Mouse (Mus musculus): ENCODE measurements around the gene Clcn3. TPM values are rescaled to one million over a fixed set of nuclear protein-coding genes. Genes with fewer than 3 reads are reported as not detected.

Gene Clcn3
- polyA plus RNA-seq, 1 experiment from 2014 or later, result 29.1 TPM

- DNase-seq (ENCODE audit: low spot score) (peak; percentile 93), ATAC-seq (replicated peaks; ENCODE audit: low FRiP score, low read depth) (peak; percentile 94)
- Histone ChIP-seq H3K27me3 (ENCODE audit: insufficient read depth, low read length) (no peaks in the 10 kb centered on the region), H3K4me1 (replicated peaks; ENCODE audit: insufficient read depth, low read length) (peaks cover 3% of the 10 kb centered on the region; the same call in 1 of the 2 replicates), H3K9ac (ENCODE audit: low read depth, low read length) (no peak overlapping the region; the same call in 1 of the 2 replicates), H3K36me3 (ENCODE audit: insufficient read depth, low read length) (no peaks in the 10 kb centered on the region), H3K27ac (peak overlapping the region; percentile 73), H3K4me2 (ENCODE audit: low read length) (peak overlapping the region; percentile 51), H3K4me3 (replicated peaks; ENCODE audit: low read depth, low read length) (peak overlapping the region; percentile 30), H3K9me3 (replicated peaks; ENCODE audit: low read length) (no peaks in the 10 kb centered on the region)
- no peak for TF ChIP-seq CTCF (IDR thresholded peaks at IDR 0.05; ENCODE audit: low read depth)
- WGBS, result 2% methylated on average over 15 of the region's 15 CpGs
Observed at GRCm38 (mm10) chr8:60954281-60955014, 28.7 kb downstream of the Clcn3 start.

GRCm38 (mm10) chr8:60952803-60953202, 30.3 kb downstream of the Clcn3 start:
- H3K27ac ChIP-seq, result no peak overlapping the region
- peaks cover 3% of the 10 kb centered on the region; the same call in 1 of the 2 replicates for H3K4me1 ChIP-seq (replicated peaks; ENCODE audit: insufficient read depth, low read length)
- no peak overlapping the region for H3K9ac ChIP-seq (ENCODE audit: low read depth, low read length)
- 65% methylated on average over 5 of the region's 5 CpGs for WGBS
- no peak overlapping the region for H3K4me2 ChIP-seq (ENCODE audit: low read length)
- H3K4me3 ChIP-seq (replicated peaks; ENCODE audit: low read depth, low read length), result no peak overlapping the region
- no peaks in the 10 kb centered on the region for H3K27me3 ChIP-seq (ENCODE audit: insufficient read depth, low read length)
- H3K9me3 ChIP-seq (replicated peaks; ENCODE audit: low read length), result no peaks in the 10 kb centered on the region
- H3K36me3 ChIP-seq (ENCODE audit: insufficient read depth, low read length), result no peaks in the 10 kb centered on the region
- ATAC-seq (replicated peaks; ENCODE audit: low FRiP score, low read depth), result no peak
- no peak for DNase-seq (ENCODE audit: low spot score)
- TF ChIP-seq CTCF (IDR thresholded peaks at IDR 0.05; ENCODE audit: low read depth), result no peak

- Histone ChIP-seq H3K4me1 (replicated peaks; ENCODE audit: insufficient read depth, low read length) (peaks cover 3% of the 10 kb centered on the region; the same call in 1 of the 2 replicates), H3K4me3 (replicated peaks; ENCODE audit: low read depth, low read length) (no peak overlapping the region), H3K27ac (no peak overlapping the region), H3K4me2 (ENCODE audit: low read length) (no peak overlapping the region), H3K27me3 (ENCODE audit: insufficient read depth, low read length) (no peaks in the 10 kb centered on the region), H3K36me3 (ENCODE audit: insufficient read depth, low read length) (no peaks in the 10 kb centered on the region), H3K9ac (ENCODE audit: low read depth, low read length) (no peak overlapping the region), H3K9me3 (replicated peaks; ENCODE audit: low read length) (no peaks in the 10 kb centered on the region)
- TF ChIP-seq CTCF (IDR thresholded peaks at IDR 0.05; ENCODE audit: low read depth), result no peak
- ATAC-seq (replicated peaks; ENCODE audit: low FRiP score, low read depth) (no peak), DNase-seq (ENCODE audit: low spot score) (no peak)
- 91% methylated on average over 1 of the region's 1 CpGs for WGBS
Observed at GRCm38 (mm10) chr8:60951757-60952156, 31.3 kb downstream of the Clcn3 start.

GRCm38 (mm10) chr8:60951271-60951670, 31.8 kb downstream of the Clcn3 start:
- Histone ChIP-seq H3K4me2 (ENCODE audit: low read length) (no peak overlapping the region), H3K9me3 (replicated peaks; ENCODE audit: low read length) (no peaks in the 10 kb centered on the region), H3K4me1 (replicated peaks; ENCODE audit: insufficient read depth, low read length) (peaks cover 3% of the 10 kb centered on the region; the same call in 1 of the 2 replicates), H3K9ac (ENCODE audit: low read depth, low read length) (no peak overlapping the region), H3K27me3 (ENCODE audit: insufficient read depth, low read length) (no peaks in the 10 kb centered on the region), H3K4me3 (replicated peaks; ENCODE audit: low read depth, low read length) (no peak overlapping the region), H3K27ac (no peak overlapping the region), H3K36me3 (ENCODE audit: insufficient read depth, low read length) (no peaks in the 10 kb centered on the region)
- 82% methylated on average over 4 of the region's 4 CpGs for WGBS
- no peak for ATAC-seq (replicated peaks; ENCODE audit: low FRiP score, low read depth)
- no peak for TF ChIP-seq CTCF (IDR thresholded peaks at IDR 0.05; ENCODE audit: low read depth)
- DNase-seq (ENCODE audit: low spot score), result no peak

GRCm38 (mm10) chr8:60949859-60950258, 33.2 kb downstream of the Clcn3 start:
- H3K4me3 ChIP-seq (replicated peaks; ENCODE audit: low read depth, low read length), result no peak overlapping the region
- H3K27me3 ChIP-seq (ENCODE audit: insufficient read depth, low read length), result no peaks in the 10 kb centered on the region
- H3K36me3 ChIP-seq (ENCODE audit: insufficient read depth, low read length), result no peaks in the 10 kb centered on the region
- no peak overlapping the region for H3K4me2 ChIP-seq (ENCODE audit: low read length)
- no peaks in the 10 kb centered on the region for H3K9me3 ChIP-seq (replicated peaks; ENCODE audit: low read length)
- ATAC-seq (replicated peaks; ENCODE audit: low FRiP score, low read depth) (no peak), DNase-seq (ENCODE audit: low spot score) (no peak)
- no peak for TF ChIP-seq CTCF (IDR thresholded peaks at IDR 0.05; ENCODE audit: low read depth)
- H3K9ac ChIP-seq (ENCODE audit: low read depth, low read length), result no peak overlapping the region
- peaks cover 3% of the 10 kb centered on the region; the same call in 1 of the 2 replicates for H3K4me1 ChIP-seq (replicated peaks; ENCODE audit: insufficient read depth, low read length)
- WGBS, result 82% methylated on average over 4 of the region's 4 CpGs
- H3K27ac ChIP-seq, result no peak overlapping the region

GRCm38 (mm10) chr8:60947503-60947902, 35.6 kb downstream of the Clcn3 start:
- no peaks in the 10 kb centered on the region for H3K27me3 ChIP-seq (ENCODE audit: insufficient read depth, low read length)
- no peak for ATAC-seq (replicated peaks; ENCODE audit: low FRiP score, low read depth)
- no peaks in the 10 kb centered on the region for H3K9me3 ChIP-seq (replicated peaks; ENCODE audit: low read length)
- TF ChIP-seq CTCF (IDR thresholded peaks at IDR 0.05; ENCODE audit: low read depth), result no peak
- no peak for DNase-seq (ENCODE audit: low spot score)
- H3K36me3 ChIP-seq (ENCODE audit: insufficient read depth, low read length), result no peaks in the 10 kb centered on the region
- no peak overlapping the region for H3K4me2 ChIP-seq (ENCODE audit: low read length)
- no peak overlapping the region for H3K4me3 ChIP-seq (replicated peaks; ENCODE audit: low read depth, low read length)
- H3K27ac ChIP-seq, result no peak overlapping the region
- H3K9ac ChIP-seq (ENCODE audit: low read depth, low read length), result no peak overlapping the region
- peaks cover 3% of the 10 kb centered on the region; the same call in 1 of the 2 replicates for H3K4me1 ChIP-seq (replicated peaks; ENCODE audit: insufficient read depth, low read length)

Measured in kidney, postnatal 0 days (tissue).